Mouse (Mus musculus) liver, embryonic 12.5 days (tissue): ENCODE data around the gene Stk11. TPM values are rescaled to one million over a fixed set of nuclear protein-coding genes. Genes with fewer than 3 reads are reported as not detected.

Experiments used
- ATAC-seq: fragments of 200-750 bp; cut with Nextera tagmentation; 2 replicates; pipeline ENCODE4 v1.8.0; 2017; ENCODE audit warnings: moderate number of reproducible peaks, mild to moderate bottlenecking, moderate library complexity
- H3K27ac ChIP-seq: fragments of 300-500 bp; sonication (generic); 2 replicates; pipeline ENCODE4 v1.5.1; 2016; ENCODE audit warnings: mild to moderate bottlenecking
- H3K27me3 ChIP-seq: fragments of 300-500 bp; sonication (generic); replicated peaks from 2 replicates; pipeline ENCODE4 v1.6.1; 2016; ENCODE audit warnings: mild to moderate bottlenecking, moderate library complexity
- H3K36me3 ChIP-seq: fragments of 300-500 bp; sonication (generic); 2 replicates; pipeline ENCODE4 v1.6.1; 2016; ENCODE audit warnings: mild to moderate bottlenecking, moderate library complexity
- H3K4me1 ChIP-seq: fragments of 300-500 bp; sonication (generic); 2 replicates; pipeline ENCODE4 v1.6.1; 2016
- H3K4me2 ChIP-seq: fragments of 300-500 bp; sonication (generic); 2 replicates; pipeline ENCODE4 v1.6.1; 2016; ENCODE audit warnings: mild to moderate bottlenecking, moderate library complexity
- H3K4me3 ChIP-seq: fragments of 300-500 bp; sonication (generic); 2 replicates; pipeline ENCODE4 v1.5.1; 2016; ENCODE audit warnings: mild to moderate bottlenecking, moderate library complexity
- H3K9ac ChIP-seq: fragments of 300-500 bp; sonication (generic); 2 replicates; pipeline ENCODE4 v1.6.1; 2016; ENCODE audit warnings: mild to moderate bottlenecking, moderate library complexity
- H3K9me3 ChIP-seq: fragments of 300-500 bp; sonication (generic); replicated peaks from 2 replicates; pipeline ENCODE4 v1.6.1; 2016; ENCODE audit warnings: mild to moderate bottlenecking, moderate library complexity
- WGBS: fragments of 180-500 bp; shearing (Covaris S2); methylation state at CpG from one replicate; pipeline ENCODE4 v1.1.7; 2016; ENCODE audit not compliant: insufficient replicate concordance; 5-methylcytosine and 5-hydroxymethylcytosine counted together
- polyA plus RNA-seq: library from polyadenylated mRNA; unstranded; fragments of >200 nt; fragmentation: Nextera tagmentation; extraction: Ambion mirVana; gene quantifications from 2 replicates; pipeline ENCODE4 v1.2.1, GENCODE M21; 2016

Stk11 gene
- polyA plus RNA-seq, 1 experiment from 2014 or later: 18.6 TPM

DNA sequence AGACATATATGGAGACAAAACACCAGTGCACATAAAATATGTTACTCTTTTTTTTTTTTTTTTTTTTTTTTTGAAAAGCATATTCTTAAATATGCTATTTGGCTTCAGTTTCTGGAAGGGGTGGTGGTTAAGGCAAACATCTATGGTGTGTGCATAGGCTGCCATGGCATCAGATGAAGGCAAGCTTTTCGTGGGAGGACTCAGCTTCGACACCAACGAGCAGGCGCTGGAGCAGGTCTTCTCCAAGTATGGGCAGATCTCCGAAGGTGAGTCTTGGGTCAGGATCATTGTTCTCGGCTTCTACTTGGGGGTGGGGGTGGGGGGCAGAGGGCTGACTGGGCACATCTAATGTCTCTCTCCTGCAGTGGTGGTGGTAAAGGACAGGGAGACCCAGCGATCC lies 54.0 kb downstream of the Stk11 start:
- ATAC-seq: no peak
- H3K9ac ChIP-seq: no peak overlapping the region
- H3K27me3 ChIP-seq: no peaks in the 10 kb centered on the region
- H3K36me3 ChIP-seq: peaks cover 31% of the 10 kb centered on the region
- no peak overlapping the region for H3K27ac ChIP-seq
- WGBS: 93% methylated on average over 7 of the region's 7 CpGs
- H3K4me2 ChIP-seq: peak overlapping the region; percentile 88; the same call in 1 of the 2 replicates
- peaks cover 70% of the 10 kb centered on the region for H3K4me1 ChIP-seq
- no peaks in the 10 kb centered on the region; the same call in 1 of the 2 replicates for H3K9me3 ChIP-seq
- H3K4me3 ChIP-seq: no peak overlapping the region

DNA sequence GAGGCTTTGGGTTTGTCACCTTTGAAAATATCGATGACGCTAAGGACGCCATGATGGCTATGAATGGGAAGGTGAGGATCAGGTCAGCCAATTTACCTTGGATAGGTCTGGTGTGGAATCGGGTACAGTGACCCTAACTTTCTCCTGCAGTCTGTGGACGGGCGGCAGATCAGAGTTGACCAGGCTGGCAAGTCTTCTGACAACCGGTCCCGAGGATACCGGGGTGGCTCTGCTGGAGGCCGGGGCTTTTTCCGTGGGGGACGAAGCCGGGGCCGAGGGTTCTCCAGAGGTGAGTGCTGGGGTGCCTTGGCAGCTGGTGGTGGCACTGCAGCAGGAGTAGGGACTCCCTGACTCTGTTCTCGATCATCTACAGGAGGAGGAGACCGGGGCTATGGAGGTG lies 54.4 kb downstream of the Stk11 start:
- no peaks in the 10 kb centered on the region; the same call in 1 of the 2 replicates for H3K9me3 ChIP-seq
- no peak overlapping the region for H3K27ac ChIP-seq
- H3K4me1 ChIP-seq: peaks cover 70% of the 10 kb centered on the region
- no peaks in the 10 kb centered on the region for H3K27me3 ChIP-seq
- no peak overlapping the region for H3K9ac ChIP-seq
- H3K36me3 ChIP-seq: peaks cover 31% of the 10 kb centered on the region
- no peak for ATAC-seq
- no peak overlapping the region for H3K4me3 ChIP-seq
- no peak overlapping the region for H3K4me2 ChIP-seq
- WGBS: 89% methylated on average over 16 of the region's 16 CpGs

DNA sequence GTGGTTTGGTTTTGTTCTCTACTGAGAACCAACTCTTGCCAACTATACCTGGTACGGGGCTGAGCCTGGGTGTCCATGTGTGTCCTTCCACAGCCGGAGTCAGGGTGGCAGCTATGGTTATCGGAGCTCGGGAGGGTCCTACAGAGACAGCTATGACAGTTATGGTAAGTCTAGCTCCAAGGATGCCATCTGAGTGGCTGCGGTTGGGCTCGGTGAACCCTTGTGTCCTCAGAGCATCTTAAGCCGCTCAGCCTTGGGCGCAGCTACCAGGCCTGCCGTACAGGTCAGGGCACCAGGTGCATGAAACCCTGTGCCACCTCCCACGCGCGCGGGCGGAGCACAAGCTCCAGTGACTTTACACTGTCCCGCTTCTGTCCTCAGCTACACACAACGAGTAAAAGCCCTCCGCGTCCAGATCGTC lies 55.0 kb downstream of the Stk11 start:
- no peak overlapping the region for H3K4me2 ChIP-seq

DNA sequence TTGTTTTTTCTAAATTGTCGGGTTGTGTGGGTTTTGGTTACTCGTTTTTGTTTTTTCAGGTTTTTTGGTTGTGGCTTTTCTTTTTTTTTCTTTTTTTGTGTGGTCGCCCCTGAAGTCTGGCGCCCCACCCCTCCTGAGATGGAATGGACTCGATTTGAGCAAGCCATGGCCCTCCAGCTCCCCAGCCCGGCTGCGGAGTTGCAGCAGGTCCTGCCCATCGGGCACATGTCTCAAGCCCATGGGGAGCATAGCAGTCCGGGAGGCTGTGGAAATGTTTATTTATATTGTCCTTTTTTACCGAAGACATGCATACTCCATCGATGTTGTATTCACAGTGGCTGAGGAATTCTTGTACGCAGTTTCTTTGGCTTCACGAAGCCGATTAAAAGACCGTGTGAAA lies 55.6 kb downstream of the Stk11 start:
- Histone ChIP-seq H3K4me2 (no peak overlapping the region), H3K4me1 (peaks cover 67% of the 10 kb centered on the region), H3K9me3 (no peaks in the 10 kb centered on the region; the same call in 1 of the 2 replicates), H3K9ac (no peak overlapping the region), H3K36me3 (peaks cover 31% of the 10 kb centered on the region), H3K4me3 (no peak overlapping the region), H3K27me3 (no peaks in the 10 kb centered on the region), H3K27ac (no peak overlapping the region)
- no peak for ATAC-seq
- 89% methylated on average over 15 of the region's 15 CpGs for WGBS

More for the DNA sequence above, 55.0 kb downstream of the Stk11 start:
- WGBS: 94% methylated on average over 19 of the region's 19 CpGs
- no peaks in the 10 kb centered on the region; the same call in 1 of the 2 replicates for H3K9me3 ChIP-seq
- peaks cover 70% of the 10 kb centered on the region for H3K4me1 ChIP-seq
- no peak overlapping the region for H3K4me3 ChIP-seq
- H3K36me3 ChIP-seq: peaks cover 31% of the 10 kb centered on the region
- H3K27ac ChIP-seq: no peak overlapping the region
- no peak overlapping the region for H3K9ac ChIP-seq
- no peak for ATAC-seq
- no peaks in the 10 kb centered on the region for H3K27me3 ChIP-seq

DNA sequence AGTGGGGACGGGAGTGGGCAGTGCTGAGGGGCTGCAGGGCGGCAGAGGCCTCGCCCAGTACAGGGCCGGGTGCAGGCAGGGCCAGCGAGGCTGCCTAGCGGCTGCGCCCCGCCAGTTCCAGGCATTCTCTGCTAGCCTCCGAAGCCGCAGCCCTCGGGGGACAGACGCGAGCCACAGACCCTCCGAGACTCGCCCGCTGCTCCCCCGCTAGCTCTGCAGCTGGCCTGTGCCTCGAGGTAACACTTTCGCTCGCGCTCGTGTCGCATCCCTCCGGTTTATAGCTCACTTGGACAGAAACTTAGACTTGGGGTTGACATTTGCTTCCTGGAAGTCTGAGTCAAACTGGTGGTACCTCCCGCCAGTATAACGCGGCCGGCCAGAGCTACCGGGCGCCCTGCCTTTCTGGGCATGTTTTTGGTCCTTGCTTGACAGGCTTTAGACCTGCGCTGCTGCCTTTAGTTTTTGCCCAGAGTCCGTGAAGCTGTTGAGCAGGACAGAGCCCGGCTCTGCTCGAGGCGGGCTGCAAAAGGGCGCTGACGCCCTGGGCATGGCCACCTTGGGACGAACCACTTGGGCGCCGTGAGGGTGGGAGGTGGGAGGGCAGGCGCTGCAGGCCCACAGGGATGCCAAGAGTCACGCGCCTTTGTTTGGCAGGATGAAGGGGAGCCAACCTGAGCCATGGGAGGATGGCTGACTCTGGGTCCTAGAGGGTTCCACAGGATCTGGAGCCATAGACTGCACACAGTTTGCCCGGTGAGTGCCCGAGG lies 56.3 kb downstream of the Stk11 start:
- peak overlapping the region; percentile 77 for H3K4me3 ChIP-seq

DNA sequence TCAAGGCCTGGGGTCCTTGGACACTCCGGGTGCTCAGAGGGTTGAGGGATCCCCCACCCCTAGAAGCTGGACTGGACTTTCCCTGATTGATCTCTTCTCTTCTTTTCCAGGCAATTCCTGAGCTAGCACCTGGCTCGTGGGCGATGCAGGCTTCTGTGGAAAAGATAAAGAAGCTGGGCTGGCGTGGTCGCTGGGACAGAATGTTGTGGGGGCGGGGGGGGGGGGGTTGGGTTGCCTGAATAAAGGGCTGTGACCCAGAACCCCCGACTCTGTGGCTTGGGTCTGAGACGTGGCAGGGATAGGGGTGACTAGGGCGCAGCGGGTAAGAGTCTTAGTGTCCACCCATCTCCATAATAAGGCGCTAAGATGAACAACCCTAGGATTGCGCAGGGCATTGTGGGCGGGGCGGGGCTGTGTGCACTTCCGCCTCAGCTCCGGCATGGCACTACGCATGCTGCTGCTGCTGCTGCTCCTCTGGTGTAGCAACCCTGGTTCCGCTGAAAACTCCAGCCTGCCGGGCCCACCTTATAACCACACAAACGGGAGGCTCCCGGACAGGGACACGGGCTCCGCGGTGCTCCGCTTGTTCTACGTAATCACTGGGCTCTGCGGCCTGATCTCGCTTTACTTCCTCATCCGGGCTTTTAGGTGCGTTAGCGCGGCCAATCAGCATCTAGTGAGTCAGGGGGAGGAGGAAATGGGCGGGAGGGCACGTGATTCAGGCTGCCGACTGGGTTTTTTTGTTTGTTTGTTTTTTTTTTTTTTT lies 57.1 kb downstream of the Stk11 start, which contains the start of gene 1600002K03Rik:
TSS of gene 1600002K03Rik (plus strand) at position 418 of the 766 bp plus-strand sequence.
- Histone ChIP-seq H3K27me3 (peaks cover 10% of the 10 kb centered on the region), H3K9ac (peak within 1 kb of the TSS; percentile 76), H3K36me3 (peaks cover 31% of the 10 kb centered on the region), H3K4me1 (peaks cover 58% of the 10 kb centered on the region), H3K4me3 (peak within 1 kb of the TSS; percentile 77), H3K9me3 (no peaks in the 10 kb centered on the region; the same call in 1 of the 2 replicates), H3K27ac (peak within 1 kb of the TSS; percentile 86), H3K4me2 (peak within 1 kb of the TSS; percentile 85)
- 4% methylated on average over 34 of the region's 35 CpGs for WGBS
- ATAC-seq: peak; percentile 80

More for the DNA sequence above, 56.3 kb downstream of the Stk11 start:
- H3K9me3 ChIP-seq: no peaks in the 10 kb centered on the region; the same call in 1 of the 2 replicates
- H3K27me3 ChIP-seq: peaks cover 3% of the 10 kb centered on the region; the same call in 1 of the 2 replicates
- H3K4me2 ChIP-seq: peak overlapping the region; percentile 85
- H3K4me1 ChIP-seq: peaks cover 60% of the 10 kb centered on the region
- H3K27ac ChIP-seq: peak overlapping the region; percentile 86
- peaks cover 31% of the 10 kb centered on the region for H3K36me3 ChIP-seq
- H3K9ac ChIP-seq: peak overlapping the region; percentile 76
- WGBS: 88% methylated on average over 45 of the region's 45 CpGs
- no peak for ATAC-seq

DNA sequence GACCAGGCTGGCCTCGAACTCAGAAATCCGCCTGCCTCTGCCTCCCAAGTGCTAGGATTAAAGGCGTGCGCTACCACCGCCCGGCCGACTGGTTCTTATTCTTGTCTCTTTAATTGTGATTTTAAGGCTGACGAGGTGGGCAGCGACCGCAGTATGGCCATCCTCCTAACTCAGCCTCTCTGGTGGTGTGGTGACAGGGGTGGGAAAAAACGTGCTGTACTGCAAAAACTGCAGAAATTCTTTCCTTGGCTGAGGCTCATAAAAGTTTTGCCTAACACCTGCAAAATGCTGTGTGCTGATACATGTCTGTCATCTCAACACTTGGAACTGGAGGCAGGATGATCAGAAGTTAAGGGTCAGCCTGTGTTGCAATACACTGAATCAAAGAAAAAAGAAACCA lies 57.8 kb downstream of the Stk11 start:
- H3K4me2 ChIP-seq: peak overlapping the region; percentile 85
- peak overlapping the region; percentile 76 for H3K9ac ChIP-seq
- H3K4me3 ChIP-seq: peak overlapping the region; percentile 77
- H3K27me3 ChIP-seq: peaks cover 17% of the 10 kb centered on the region
- no peak for ATAC-seq
- peaks cover 61% of the 10 kb centered on the region for H3K4me1 ChIP-seq
- 4% methylated on average over 11 of the region's 11 CpGs for WGBS
- H3K27ac ChIP-seq: peak overlapping the region; percentile 78
- H3K36me3 ChIP-seq: peaks cover 31% of the 10 kb centered on the region
- H3K9me3 ChIP-seq: no peaks in the 10 kb centered on the region; the same call in 1 of the 2 replicates

DNA sequence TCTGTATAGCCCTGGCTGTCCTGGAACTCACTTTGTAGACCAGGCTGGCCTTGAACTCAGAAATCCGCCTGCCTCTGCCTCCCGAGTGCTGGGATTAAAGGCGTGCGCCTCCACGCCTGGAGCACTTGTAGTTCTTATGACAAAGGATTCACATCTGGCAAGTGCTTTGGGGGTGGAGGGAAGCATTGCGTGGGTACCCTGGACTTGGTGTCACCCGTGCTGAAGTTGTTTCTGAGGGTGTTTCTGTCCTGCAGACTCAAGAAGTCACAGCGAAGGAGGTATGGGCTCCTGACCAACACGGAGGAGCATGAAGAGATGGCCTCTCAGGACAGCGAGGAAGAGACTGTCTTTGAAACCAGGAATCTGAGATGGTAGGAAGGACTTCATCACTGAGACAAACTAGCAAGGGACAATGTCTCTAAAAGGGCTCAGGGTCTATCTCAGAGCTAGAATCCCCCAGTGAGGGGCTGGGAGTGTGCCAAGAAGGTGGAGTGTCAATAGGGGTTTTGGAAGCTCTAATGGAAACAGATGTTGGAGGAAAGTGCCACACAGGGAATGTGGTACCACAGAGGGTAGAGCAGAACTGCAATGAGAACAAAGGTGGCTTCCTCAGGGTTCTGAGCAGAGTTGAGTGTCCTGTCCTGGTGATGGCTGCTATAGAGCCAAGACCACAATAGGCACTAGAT lies 58.5 kb downstream of the Stk11 start:
- peaks cover 24% of the 10 kb centered on the region for H3K27me3 ChIP-seq
- H3K9ac ChIP-seq: peak overlapping the region; percentile 76; the same call in 1 of the 2 replicates
- peak overlapping the region; percentile 85 for H3K4me2 ChIP-seq
- 76% methylated on average over 10 of the region's 10 CpGs for WGBS
- no peak for ATAC-seq
- no peaks in the 10 kb centered on the region; the same call in 1 of the 2 replicates for H3K9me3 ChIP-seq
- peaks cover 56% of the 10 kb centered on the region for H3K4me1 ChIP-seq
- H3K27ac ChIP-seq: peak overlapping the region; percentile 22; the same call in 1 of the 2 replicates
- peaks cover 31% of the 10 kb centered on the region for H3K36me3 ChIP-seq
- no peak overlapping the region for H3K4me3 ChIP-seq

DNA sequence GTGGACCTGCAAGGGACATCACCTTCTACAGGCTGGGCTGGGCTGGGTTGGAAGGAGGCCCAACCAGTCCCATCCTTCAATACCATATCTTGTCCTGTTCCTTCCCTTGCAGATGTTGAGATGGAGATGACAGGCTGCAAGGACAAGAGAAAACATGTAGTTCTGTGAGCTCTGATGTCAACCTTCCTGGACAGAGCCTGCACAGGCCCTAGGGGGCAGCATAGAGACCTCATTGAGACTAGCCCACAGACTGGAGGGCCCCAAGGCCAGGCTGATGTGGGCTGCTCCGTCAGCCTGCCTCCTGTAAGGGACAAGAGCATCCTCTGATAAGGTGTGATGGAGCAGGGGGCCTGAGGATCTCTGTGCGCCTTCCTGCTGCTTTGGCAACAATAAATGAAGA lies 59.1 kb downstream of the Stk11 start:
- ATAC-seq: no peak
- H3K36me3 ChIP-seq: peaks cover 27% of the 10 kb centered on the region
- no peak overlapping the region for H3K4me2 ChIP-seq
- peaks cover 30% of the 10 kb centered on the region for H3K27me3 ChIP-seq
- H3K9ac ChIP-seq: no peak overlapping the region
- peak overlapping the region; percentile 22; the same call in 1 of the 2 replicates for H3K27ac ChIP-seq
- WGBS: 32% methylated on average over 2 of the region's 2 CpGs
- no peaks in the 10 kb centered on the region; the same call in 1 of the 2 replicates for H3K9me3 ChIP-seq
- H3K4me1 ChIP-seq: peaks cover 57% of the 10 kb centered on the region
- no peak overlapping the region for H3K4me3 ChIP-seq

DNA sequence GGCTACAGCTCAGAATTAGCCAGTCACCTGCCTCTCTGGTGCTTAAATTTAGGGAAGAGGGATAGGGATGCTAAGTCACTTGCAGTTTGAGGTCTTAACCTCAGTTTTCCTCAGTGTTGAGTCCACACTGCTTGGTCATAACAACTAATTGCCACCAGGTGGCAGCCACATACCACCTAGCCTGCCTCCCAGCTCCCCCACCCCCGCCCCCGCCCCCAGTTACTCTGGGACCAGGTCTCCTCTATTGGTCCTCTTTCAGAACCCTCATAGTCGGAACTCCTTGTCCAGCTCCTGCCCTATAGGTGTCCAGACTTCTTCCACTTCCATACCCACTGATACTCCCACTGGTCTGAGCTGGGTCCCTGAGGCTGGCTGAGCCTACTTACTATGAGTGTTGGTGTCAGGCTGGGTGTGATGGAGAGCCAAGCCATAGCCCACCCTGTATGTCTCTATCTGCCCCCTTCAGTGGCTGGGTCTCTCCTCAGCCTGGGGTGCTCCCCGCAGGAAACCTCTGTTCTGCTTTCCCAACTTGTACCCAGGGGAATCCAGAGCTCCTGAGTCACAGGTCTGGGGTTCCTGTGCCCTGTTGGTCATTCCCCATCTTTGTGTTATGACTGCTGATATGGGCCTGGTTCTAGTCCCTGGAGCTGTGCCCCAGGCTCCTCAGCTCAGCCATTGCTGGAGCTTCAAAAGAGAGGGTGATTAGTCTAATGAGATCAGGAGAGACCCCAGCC lies 60.1 kb downstream of the Stk11 start:
- H3K4me1 ChIP-seq: peaks cover 54% of the 10 kb centered on the region
- H3K27ac ChIP-seq: no peak overlapping the region
- no peaks in the 10 kb centered on the region; the same call in 1 of the 2 replicates for H3K9me3 ChIP-seq
- H3K36me3 ChIP-seq: peaks cover 17% of the 10 kb centered on the region
- ATAC-seq: no peak
- WGBS: 27% methylated on average over 4 of the region's 4 CpGs
- H3K4me2 ChIP-seq: no peak overlapping the region
- no peak overlapping the region for H3K9ac ChIP-seq
- H3K27me3 ChIP-seq: peaks cover 40% of the 10 kb centered on the region
- no peak overlapping the region for H3K4me3 ChIP-seq
